Mouse (Mus musculus) embryonic fibroblast, embryonic 13.5 days (primary cell): ENCODE results near the gene Tm9sf2.

Experiments used
- CTCF ChIP-seq: IDR thresholded peaks from 2 replicates; pipeline ENCODE4 v1.5.1; 2011; ENCODE audit warnings: mild to moderate bottlenecking, control low read depth, low read length, moderate library complexity, borderline replicate concordance; ENCODE audit not compliant: insufficient read depth
- POLR2A ChIP-seq: IDR thresholded peaks from 2 replicates; pipeline ENCODE4 v1.6.1; 2011; ENCODE audit warnings: low read depth, mild to moderate bottlenecking, control low read depth, low read length, moderate library complexity

DNA sequence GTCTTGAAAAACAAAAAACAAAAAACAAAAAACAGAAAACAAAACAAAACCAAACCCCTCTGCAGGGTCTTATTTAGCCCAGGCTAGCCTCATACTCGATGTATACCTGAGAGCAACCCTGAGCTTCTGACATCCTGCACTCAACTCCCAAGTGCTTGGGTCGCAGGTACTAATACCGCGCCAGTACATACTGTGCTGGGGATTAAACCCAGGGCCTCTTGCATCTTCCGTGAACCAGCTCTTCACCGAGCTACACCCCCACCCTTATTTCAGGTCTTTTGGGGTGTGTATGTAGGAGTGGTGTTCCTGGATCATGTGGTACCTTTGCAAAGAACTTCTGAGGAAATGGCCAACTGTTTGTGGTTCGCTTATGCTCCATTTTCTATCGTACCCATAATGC lies 87.8 kb downstream of the Tm9sf2 start:
- TF ChIP-seq CTCF (no peak), POLR2A (no peak)
